Mouse (Mus musculus) neural tube, embryonic 10.5 days (tissue): ENCODE results near the gene Igsf21.

ENCODE experiments used
- DNase-seq: peaks from one replicate; pipeline ENCODE4 v3.0.0-alpha.2; 2017; ENCODE audit warnings: low spot score; ENCODE audit errors: extremely low spot score

The Igsf21 gene

DNA sequence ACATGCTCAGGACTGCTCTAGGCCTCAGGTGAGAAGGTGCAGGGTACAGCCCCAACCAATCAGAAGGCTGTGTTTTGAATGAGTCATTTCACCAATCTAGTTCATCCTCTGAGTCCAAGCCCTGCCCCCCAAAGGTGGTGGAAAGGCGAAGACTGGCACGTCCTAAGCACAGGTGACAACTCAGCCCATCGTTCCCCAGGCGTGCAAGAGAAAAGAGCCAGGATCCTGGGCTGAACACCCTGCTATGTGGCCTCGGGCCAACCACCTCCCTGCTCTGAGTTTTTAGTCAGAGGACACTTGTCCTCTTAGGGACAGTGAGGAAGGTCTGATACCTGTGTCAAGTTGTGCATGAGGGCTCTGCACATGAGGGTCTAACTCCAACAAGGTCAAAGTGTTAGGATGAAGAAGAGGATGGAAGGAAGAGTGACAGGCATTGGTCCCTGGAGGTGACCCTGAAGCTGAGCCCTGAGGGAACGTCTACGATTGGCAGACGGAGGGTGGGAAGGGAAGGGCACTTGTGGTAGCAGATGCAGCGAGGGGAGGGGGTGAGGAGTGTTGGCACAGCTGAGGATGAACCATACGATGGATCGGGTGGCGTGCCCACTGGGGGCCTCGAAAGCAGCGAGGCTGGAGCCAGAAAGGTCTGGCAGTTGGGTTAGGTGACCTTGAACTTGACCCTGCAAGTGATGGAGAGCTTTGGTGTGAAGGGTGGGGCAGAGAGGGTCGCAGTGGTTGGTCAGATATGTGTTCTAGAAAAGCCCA, 99.3 kb downstream of the Igsf21 start:
- DNase-seq: no peak

DNA sequence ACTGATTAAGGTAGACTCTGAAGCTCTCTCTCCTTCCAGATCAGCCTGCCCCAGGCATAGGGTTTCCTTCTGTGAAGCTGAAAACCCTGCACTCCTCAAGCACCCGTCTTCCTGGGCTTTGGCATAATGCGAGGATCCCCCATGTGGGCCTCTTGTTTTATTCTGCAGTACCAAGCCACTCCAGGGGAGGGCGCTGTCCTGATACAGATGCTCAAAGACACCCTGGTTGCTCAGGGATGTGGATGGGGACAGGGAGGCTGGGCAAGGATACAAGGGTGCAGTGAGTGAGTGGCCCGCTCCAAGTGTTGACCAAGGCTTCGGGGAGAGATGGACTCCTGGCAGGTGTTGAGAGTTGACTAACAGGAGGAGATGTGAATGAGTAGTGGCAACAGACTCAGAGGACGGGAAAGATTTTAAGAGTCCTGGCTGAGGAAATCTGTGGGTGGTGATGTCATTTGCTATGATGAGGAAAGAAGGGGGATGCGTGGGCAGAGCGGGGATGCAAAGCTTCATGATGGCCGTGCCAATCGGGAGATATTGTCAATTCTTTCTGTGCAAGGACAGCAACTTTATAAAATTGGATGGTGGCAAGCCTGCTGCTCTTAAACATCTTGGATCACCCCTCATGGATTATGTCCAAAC, 102.6 kb downstream of the Igsf21 start:
- no peak for DNase-seq

DNA sequence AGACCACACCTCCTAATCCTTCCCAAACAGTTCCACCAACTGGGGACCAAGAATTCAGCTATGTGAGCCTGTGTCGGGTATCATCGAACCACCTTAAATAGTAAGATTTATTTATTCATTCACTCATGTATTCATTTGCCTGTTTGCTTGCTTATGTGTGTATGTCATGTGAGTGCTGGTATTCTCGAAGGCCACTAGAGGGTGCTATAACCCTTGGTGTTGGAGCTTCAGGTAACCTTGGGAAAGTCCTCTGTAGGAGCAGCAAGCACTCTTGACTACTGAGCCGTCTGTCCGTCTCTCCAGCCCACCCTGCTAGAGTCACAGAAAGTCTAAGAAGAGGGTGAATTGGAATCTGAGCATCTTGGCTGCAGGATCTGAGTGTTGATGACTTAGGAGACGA, 103.4 kb downstream of the Igsf21 start:
- DNase-seq: no peak

DNA sequence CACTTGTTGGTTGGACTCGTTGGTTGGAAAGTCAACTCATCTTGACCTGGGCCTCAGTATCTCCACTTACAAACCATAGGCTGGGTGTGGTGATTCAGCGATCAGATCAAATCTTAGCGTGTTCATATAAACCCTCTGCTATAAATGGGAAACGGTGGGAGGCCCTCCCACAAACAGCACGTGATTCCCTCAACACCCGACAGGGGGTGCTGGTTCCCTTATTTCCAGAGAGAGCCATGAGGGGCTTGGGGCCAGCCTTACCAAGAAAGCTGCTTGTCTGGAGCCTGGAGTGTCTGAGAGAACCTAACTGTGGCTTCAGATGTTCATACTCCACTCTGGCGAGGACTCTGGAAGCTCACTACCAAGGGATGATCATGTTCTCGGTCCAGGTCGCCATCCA, 106.1 kb downstream of the Igsf21 start:
- no peak for DNase-seq

DNA sequence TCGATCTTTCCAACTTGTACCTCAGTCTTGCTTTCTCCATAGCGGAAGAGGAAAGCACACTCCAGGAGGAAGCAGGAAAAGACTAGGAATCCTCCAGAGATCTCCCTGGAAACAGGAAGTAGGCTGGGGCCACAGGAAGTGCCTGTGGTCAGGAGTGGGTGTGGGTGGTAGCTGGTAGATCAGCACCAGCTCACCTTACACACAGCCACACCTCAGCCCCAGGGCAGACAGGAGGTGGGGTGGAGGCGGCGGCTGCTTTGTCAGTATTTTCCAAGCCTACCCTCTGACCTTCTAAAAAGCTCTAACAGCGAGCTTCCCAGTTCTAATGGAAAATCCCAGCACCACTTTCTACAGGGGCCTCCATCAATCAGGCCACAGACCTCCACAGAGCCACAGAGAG, 107.7 kb downstream of the Igsf21 start:
- DNase-seq: no peak

DNA sequence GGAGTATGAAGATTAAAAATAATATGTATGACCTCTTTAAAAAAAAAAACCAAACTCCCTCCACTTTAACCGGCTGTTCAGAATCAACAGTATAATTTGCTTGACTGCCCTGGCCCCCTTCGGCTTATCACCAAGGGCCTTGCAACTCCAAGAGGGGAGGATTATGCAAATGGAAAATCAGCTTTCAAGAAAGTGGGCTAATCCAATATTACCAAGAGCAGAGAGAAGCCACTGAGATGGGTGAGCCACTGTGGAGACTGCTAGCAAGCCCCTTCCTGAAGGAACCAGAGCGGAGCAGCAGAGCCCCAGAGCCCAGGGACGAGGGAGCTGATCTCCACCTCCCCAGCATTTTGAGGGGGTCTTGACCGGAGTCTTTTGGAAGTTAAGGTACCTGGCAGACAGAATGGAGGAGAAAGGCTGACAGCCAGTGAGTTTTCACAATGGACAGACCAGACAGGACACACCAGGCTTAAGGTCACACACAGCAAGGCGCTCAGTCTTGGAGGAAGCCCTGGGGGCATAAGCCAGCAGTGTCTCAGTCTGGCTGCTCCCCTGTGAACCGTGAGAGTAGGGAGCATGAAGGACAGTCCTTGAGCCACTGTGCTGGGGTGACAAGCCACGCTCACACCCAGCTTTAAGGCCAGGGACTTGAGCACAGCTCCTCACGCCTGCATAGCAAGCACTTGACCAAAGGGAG, 114.8 kb downstream of the Igsf21 start:
- DNase-seq: no peak

DNA sequence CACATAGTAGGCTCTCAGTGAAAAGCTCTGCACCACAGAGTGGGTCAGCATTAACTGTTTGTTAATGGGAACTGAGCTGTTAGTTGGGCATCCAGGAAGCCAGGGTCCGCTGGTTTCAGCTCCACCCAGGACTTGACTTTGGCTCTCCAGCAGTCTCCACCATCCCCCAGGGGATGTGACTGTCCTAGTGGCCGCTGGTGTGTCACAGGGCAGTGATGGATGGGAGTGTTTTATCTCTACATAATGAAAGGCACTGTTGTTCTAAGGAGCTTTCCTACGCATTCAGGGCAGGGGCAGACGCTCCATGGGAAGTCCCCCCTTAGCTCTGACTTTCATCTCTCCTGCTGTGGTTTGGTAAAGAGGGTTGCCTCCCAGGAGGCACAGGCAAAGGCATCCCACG, 115.4 kb downstream of the Igsf21 start:
- DNase-seq: peak; percentile 33

DNA sequence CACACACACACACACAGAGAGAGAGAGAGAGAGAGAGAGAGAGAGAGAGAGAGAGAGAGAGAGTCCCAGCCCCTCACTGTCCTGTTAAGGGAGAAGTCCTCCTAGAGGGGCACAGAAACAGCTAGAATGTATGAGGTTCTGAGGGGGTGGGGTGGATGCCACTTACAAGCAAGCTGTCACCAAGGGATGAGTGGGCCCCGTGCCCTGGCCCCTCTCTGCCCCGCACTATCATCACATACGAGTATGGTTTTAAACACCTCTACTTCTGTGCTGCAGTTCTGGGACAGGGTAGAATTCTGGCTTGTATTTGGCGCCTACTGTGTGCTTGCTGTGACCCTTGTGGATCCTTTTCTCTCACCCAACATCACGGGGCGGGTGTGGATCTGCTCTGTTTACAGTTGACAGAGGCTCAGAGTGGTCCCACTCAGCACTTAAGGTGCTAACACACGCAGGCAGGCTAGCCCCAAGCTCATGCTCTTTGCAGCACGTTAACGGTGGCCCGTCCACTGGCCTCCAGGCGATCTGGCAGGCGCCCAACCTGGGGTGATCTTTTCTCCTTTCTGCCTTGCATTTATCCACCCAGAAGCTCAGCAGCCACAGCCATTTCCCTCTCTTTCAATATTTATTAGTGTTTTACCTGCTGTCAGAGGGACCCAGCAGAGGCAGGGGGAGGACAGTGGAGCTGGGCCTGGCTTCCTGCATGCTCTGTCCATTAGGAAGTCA, 116.9 kb downstream of the Igsf21 start:
- DNase-seq: no peak

DNA sequence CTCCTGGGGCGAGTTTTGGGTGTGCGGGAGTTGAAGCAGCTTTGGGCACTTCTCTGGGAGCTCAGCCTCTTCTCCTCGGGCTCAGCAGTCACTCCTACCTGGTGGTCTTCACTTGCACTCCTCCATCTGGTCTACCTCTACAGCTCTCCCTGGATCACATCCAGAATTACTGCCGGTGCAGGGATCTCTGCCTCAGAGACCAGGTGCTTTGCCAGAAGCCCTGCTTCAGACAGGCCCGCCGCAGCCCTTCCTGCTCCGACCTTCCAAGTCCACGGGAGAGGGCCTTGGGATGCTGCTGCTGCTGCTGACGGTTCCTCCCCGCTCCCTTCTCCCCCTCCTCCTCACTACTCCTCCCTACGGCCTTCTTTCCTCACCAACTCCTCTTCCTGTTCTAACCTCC, 118.5 kb downstream of the Igsf21 start:
- DNase-seq: no peak

DNA sequence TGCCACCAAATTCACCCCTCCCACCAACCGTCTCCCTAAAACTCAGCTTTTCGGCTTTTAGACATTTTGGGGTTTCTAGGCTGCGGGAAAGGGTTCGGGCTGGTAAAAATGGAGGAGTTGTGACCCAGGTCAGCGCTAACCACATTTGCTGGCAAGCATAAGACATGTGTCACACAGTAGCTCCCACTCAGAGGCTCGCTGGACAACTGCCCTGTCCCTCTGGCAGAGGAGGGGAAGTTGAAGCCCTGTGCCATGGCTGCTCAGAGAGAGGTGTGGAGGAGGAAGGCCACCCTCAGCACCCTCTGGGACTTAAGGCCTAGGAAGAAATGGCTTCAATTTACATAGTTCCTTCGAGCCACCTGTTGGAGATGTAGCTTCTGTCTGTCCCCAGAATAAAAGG, 120.8 kb downstream of the Igsf21 start:
- no peak for DNase-seq

DNA sequence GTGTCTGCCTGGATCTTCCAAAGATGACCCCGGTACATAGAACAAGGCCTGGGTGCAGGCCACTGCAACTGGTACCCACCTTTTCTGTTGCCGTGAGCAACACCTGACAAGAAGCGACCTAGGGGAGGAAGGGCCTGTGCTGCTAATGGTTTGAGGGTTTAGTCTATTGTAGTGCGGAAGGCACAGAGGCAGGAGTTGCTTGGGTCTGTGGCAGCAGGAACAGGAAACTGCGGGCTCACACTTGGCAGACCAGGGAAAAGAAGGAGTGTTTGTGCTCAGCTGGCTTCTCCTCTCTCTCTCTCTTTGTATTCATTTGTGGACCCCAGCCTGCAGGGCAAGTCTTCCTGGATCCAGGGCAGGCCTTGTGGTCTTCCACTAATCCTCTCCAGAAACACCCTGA, 124.0 kb downstream of the Igsf21 start:
- no peak for DNase-seq

DNA sequence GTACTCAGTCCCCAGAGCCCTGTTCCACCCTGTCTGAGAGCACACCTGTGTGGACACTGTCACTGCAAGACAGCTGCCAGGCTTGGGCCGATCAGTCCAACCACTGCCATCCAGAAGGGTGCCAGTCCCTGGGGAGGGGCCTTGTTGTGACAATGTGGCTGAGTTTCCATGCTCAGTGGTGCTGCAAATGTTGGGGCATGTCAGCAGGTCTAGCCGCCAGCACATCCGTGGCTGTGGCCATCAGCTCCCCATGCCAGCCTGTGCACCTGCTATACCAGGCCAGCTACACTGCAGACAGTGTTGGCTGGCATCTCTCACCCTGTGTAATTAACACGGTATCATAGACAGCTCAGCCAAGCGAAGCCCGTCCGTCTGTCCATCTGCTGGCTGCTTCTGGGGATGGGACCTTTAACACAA, 129.3 kb downstream of the Igsf21 start:
- no peak for DNase-seq

DNA sequence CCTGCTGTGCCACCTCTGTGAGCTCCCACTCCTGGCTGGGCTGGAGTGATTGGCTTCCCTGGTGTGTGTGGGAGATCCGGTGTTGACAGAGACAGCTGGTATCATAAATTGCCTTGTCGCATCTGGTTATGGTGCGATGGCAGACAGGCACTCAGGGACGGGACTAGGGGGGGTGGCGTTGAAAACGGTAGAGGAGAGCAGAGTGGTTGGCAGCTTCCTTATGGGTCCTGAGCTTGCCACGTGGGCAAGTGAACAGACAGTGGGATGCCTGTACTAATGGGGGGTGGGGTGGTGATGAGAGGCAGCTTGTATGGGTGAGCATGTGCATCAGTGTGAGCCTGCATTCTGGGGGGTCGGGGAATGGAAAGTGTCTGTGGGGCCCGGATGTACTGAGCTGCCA, 130.8 kb downstream of the Igsf21 start:
- no peak for DNase-seq

DNA sequence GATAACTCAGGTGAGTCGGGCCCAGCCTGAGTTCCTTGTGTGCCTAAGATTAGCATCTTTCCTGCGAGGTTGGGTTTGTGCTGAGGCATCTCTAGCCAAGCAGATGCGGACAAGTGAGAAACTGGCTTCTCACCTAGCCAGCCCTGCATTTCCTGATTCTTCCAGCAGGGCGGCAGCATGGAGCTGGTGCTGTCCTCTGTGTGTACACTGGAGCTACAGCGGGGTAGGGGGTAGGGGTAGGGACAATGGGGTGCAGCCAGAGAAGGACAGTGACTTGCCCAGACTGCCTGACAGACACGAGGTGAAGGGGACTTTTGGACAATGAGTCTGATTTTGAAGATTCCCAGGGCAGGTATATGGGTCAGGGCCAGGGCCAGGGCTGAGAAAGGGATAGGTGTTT, 131.5 kb downstream of the Igsf21 start:
- no peak for DNase-seq

DNA sequence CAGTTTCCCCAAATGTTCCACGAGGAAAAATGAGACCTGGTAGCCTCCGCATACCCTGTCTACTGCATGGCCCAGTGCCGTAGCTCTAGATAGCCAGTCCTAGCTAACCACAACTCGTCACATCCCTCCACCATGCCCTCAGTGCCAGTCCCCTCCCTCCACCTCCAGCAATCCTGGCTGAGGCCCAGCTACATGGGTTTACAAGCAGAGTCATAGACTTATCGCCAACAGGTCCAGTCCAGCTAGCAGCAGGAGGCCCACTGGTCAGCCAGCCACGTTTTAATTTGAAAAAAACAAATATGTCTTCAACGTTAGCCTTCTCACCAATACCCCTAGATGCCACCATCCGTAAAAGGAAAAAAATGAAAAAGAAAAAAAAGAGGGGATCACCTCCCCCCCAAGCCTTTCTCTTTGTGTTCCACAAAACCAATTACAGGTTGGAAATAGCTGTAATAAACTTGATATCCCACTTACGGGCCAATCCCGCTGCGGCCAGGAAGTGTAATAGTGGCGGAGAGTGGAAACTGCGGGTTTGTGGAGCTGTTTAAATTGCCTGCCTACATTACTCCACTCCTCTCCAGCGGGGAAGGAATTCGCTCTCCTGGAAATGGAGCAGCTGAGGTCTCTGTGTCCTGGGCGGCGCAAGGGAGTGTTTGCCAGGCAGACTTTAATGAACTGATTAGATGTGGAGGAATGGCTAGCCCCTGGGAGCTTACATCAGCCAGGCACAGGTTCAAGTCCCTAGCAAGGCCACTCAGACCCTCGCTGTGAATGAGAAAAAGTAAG, 132.7 kb downstream of the Igsf21 start:
- no peak for DNase-seq

DNA sequence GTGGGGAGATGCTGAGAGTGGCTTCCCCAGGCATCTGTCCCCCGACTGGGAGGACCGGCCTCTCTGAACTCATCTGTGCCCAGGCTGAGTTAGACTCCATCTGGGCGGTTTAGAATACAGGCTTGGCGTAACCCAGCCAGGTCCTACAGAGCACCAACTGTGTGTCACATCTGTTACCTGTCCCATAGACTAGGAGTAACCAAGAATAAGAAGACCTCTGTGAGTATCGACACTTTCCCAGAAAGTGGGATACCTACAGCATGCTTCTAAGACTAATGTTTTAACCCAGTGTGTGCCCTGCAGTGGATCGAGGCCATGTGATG, 137.0 kb downstream of the Igsf21 start:
- no peak for DNase-seq

DNA sequence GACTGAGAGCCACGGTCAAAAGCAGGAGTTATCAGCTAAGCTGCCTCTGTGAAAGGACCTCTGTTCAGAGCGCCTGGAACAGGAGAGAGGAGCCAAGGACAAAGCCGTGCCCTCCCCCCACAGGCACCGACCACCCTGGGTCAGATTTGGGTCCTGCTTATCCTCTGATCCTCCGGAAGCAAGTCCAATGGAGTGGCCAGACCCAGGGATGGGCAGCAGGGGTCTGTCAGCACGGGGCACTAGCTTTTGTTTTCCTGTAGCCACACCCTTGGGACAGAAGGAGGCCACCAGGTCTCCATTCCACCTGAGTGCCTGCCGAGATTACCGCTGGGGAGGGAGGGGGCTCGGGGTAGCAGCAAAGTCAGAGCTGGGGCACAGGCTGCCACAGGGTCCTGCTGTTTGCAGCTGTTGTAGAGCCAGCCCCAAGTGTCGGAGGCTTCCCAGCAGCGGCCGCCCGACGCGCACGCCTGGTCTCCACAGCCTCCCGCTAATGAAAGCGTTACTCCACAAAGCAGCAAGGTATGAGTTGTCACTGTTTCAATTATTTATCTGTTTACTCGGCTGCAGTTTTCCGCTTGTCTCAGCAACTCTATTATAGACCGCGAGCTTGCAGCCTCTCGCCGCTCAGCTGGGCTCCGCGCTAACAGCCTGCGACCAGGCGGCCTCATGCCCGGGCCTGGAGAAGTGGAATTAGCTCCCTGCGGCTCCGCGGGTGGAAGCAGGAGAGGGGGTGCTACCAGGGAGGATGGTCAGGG, 137.5 kb downstream of the Igsf21 start:
- DNase-seq: peak; percentile 50

DNA sequence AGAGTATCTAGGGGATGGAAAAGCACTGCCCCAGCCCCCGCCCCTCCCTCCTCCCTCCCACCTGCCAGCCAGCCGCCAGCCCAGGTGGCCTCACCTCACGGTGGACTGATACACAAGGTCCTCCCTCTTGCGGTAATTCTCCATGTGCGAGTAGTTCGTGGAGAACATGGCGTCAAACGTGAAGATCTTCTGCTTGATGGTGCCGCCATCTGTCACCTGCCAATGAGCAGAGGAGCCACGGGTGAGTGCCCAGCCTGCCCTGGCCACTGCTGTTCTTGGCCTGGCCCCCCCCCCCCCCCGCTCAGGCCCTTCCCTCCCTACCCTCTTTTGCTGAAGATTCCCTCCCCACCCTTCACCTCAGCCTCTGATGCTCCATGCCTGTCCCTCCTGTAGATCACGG, 139.4 kb downstream of the Igsf21 start:
- no peak for DNase-seq

DNA sequence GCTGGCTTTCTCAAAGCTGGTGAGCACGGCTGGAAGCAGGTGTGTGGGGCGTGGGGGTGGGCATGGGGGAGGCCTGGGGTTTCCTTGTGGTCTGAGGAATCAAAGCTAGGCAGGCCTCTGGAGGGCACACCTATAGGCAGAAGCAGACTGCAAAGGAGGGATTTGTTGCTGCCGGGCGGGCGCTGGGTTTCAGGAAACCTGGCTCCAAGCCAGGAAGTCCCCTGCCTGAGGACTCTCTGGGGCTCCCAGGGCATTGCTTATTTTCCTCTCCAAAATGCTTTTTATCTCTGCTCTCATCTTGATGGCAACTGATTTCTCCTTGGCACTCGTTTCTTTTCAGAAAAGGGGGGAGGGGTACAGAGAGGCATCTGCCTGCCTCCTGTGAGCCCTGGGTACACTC, 141.8 kb downstream of the Igsf21 start:
- DNase-seq: no peak

DNA sequence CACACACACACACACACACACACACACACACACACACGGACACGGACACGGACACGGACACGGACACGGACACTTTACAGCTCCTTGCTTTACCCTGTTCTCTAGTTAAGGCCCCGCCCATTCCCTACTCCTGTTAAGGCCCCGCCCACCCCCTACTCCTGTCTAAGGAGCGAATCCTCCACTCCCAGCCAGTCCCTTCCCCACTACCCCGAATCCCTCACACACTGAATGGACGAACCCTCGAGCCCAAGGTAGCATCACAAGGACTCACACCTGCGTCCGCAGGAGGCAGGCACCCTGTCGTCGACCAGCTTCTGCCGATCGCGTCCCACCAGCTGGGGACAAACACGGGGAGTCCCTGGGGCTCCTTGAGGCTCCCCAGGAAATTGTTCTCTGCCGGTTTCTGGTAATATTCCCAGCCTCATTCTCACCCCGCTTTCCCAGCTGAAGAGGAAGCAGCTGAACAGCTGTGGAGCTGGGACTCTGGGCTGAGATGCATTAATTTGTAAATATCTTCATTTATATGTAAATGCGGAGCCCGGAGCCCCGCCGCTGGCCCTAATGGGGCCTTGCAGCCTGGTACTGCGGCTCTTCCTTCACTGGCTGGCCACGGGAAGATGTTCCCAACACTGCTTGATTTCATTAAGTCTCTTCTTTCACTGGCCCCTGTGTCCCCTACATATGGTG, 143.1 kb downstream of the Igsf21 start:
- peak; percentile 22 for DNase-seq
